Mouse (Mus musculus) myocyte (in vitro differentiated cells): ENCODE data around the gene Cldn6.

ENCODE experiments used
- CEBPB ChIP-seq: IDR thresholded peaks from 2 replicates; pipeline ENCODE4 v1.6.1; 2011; ENCODE audit warnings: mild to moderate bottlenecking, moderate library complexity; ENCODE audit not compliant: poor library complexity, insufficient read depth, severe bottlenecking
- E2F4 ChIP-seq: IDR thresholded peaks from one replicate; pipeline ENCODE4 v1.6.1; 2011; ENCODE audit warnings: mild to moderate bottlenecking, control low read depth, moderate library complexity; ENCODE audit not compliant: insufficient read depth
- MAX ChIP-seq: IDR thresholded peaks from one replicate; pipeline ENCODE4 v1.6.1; 2011; ENCODE audit warnings: low read depth, mild to moderate bottlenecking, control low read depth
- MYOD1 ChIP-seq, 3 experiments: IDR thresholded peaks; one replicate each; pipeline ENCODE4 v1.6.1; 2011; ENCODE audit warnings: control low read depth in 2 of 3, low read depth in 2 of 3, mild to moderate bottlenecking in 2 of 3, moderate library complexity in 1 of 3; ENCODE audit not compliant: insufficient read length in 2 of 3, control insufficient read depth in 1 of 3
- POLR2A ChIP-seq: IDR thresholded peaks from one replicate; pipeline ENCODE4 v1.6.1; 2011; ENCODE audit warnings: low read depth, mild to moderate bottlenecking, control low read depth, moderate library complexity; ENCODE audit not compliant: insufficient read length
- POLR2AphosphoS2 ChIP-seq: IDR thresholded peaks from one replicate; pipeline ENCODE4 v1.6.1; 2011; ENCODE audit warnings: low read depth, control low read depth; ENCODE audit not compliant: insufficient read length
- SRF ChIP-seq: IDR thresholded peaks from one replicate; pipeline ENCODE4 v1.6.1; 2011; ENCODE audit warnings: low read depth; ENCODE audit not compliant: control insufficient read depth, insufficient read length
- TCF12 ChIP-seq: IDR thresholded peaks from one replicate; pipeline ENCODE4 v1.6.1; 2011; ENCODE audit warnings: mild to moderate bottlenecking, control low read depth; ENCODE audit not compliant: poor library complexity, insufficient read depth, severe bottlenecking
- USF1 ChIP-seq: IDR thresholded peaks from one replicate; pipeline ENCODE4 v1.6.1; 2011; ENCODE audit warnings: low read depth, mild to moderate bottlenecking, control low read depth, moderate library complexity

DNA sequence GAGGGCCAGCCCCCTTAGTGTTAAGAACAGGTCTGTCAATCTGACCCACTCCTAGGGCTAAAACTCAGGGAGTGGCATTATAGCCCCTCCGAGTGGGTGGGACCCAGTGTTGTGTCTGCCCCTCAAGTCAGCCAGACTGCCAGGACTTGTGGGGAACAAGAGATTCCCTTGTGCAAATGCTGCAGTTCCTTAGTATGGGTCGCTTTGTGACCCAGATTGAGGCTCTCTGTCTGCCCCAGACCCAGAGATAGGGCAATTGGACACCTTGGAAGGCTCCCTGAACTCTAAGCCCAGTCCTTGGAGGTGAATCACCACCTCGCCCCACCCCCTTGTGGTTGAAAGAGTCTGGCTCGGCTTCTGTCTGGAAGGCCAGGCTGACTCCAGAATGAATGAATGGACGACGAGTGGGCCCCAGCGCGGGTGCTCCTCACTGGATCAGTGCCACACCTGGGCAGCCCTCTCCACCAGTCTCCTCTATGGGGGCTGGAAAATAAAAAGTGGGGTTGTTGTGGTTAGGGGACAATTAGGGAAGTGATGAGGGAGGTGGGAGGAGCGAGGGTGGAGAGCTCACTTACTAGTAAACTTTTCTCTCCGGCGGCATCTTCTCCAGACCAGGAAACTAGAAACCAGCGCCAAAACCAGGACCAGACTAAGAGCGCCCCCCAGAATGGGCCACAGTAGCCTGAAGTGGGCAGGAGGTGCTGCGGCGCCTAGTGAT lies 3.3 kb upstream of the Cldn6 start:
- TF ChIP-seq POLR2A (no peak), E2F4 (no peak), CEBPB (no peak), TCF12 (no peak), MAX (no peak), USF1 (no peak), MYOD1 (IDR thresholded peaks at IDR 0.05; ENCODE audit: control insufficient read depth in 1 of 3, insufficient read length in 2 of 3, low read depth in 2 of 3) (no peak), SRF (no peak), POLR2AphosphoS2 (peak; percentile 89)
